Mouse (Mus musculus) urinary bladder, adult 2 months (tissue): ENCODE data around the gene Golgb1. TPM values are rescaled to one million over a fixed set of nuclear protein-coding genes. Genes with fewer than 3 reads are reported as not detected.

Source experiments
- DNase-seq: peaks from one replicate; pipeline ENCODE4 v3.0.0; 2022; ENCODE audit warnings: low spot score
- polyA plus RNA-seq: library from polyadenylated mRNA; depleted of rRNA; stranded (reverse); fragments of >200 nt; gene quantifications from 2 replicates; pipeline ENCODE4 v1.2.3, GENCODE M21; 2012; rRNA removed

The Golgb1 gene
- polyA plus RNA-seq, 1 experiment = 61.2 TPM

- DNase-seq = no peak
Measured at GRCm38 (mm10) chr16:36943591-36943990, 68.7 kb downstream of the Golgb1 start.

DNA sequence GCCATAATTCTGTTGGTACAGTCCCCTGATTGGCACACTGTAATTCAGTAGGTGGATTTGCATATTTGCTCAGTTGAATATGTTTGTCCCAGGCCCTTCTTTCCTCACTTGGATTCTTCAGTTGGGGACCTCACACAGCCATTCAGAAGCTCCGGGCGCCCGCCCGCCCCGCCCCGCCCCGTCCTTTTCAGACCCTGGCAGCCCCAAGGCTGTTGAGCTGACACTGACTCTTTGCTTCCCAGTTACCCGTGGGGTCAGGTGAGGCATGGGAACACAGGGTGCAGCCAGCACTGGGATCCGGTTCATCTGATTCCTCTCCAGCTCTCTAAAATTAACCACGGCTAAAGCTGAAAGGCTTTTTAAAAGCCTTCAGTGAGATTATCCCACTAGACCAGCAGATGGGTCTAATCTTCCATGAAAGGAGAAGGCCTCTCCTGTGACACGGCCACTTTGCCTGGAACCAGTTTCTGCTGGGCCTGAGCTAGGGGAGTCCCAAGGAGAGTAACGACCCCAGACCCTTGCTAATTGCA, 70.0 kb downstream of the Golgb1 start:
- DNase-seq = no peak

DNA sequence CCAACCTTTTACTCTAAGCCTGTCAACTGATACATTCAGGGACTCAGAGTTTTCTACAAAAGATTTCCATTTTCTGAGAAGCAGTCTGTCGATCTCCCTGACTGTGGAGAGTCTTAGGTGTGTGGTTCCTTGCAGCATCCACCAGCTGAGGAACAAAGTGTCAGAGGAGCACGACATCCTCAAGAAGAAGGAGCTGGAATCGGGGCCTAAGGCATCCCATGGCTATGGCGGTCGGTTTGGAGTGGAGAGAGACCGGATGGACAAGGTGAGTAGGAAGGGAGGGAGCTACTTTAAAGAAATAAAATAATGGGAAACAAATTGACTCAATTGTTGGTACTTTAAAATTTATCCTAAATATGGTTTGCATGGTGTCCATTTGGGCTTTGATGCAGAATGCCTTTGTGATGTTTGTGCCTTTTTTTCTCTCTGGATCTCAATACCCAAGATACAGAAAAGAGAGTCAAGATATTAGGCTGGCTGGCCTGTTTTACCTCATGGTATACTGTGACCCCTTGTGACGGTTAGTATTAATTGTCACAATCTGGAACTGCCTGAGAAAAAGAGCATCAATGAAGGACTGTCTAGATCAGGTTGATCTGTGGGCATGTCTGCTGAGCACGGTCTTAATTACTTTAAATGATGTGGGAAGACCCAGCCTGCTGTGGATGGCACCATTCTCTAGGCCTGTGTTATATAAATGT, 71.7 kb downstream of the Golgb1 start:
- no peak for DNase-seq

GRCm38 (mm10) chr16:36947646-36948197, 72.8 kb downstream of the Golgb1 start:
- no peak for DNase-seq

- no peak for DNase-seq
Measured at GRCm38 (mm10) chr16:36949614-36950336, 74.8 kb downstream of the Golgb1 start.

DNA sequence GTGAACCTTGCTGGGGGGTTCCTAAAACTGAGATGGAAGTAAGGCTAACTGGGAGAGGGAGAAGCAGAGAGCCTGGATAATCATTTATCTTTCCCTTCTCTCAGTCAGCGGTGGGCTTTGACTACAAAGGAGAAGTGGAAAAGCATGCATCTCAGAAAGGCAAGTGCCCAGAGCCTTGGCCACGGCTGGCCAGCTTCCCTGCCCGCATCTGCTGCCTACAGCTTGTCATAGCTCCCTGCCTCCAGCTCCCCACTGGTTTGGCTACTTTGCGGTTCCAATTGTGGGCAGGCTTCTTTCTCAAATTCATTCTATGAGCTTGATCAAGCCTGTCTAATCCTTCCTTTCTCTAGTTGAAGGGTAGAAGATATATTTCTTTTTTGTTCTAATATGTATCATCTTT, 76.1 kb downstream of the Golgb1 start:
- DNase-seq = no peak

DNA sequence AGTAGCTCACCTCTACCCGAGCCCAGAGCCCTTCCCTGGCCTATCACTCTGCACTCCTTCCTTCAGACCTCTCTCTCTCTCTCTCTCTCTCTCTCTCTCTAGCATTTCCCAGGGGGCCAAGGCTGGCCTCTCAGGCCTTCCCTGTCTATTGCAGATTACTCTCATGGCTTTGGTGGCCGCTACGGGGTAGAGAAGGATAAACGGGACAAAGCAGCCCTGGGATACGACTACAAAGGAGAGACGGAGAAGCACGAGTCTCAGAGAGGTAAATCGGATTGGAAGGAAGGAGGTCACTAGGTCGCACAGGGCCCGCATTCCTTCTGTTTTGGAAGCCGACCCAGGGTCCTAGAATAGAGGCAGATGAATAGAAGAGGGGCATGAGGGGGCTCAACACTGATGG, 80.2 kb downstream of the Golgb1 start:
- no peak for DNase-seq

DNA sequence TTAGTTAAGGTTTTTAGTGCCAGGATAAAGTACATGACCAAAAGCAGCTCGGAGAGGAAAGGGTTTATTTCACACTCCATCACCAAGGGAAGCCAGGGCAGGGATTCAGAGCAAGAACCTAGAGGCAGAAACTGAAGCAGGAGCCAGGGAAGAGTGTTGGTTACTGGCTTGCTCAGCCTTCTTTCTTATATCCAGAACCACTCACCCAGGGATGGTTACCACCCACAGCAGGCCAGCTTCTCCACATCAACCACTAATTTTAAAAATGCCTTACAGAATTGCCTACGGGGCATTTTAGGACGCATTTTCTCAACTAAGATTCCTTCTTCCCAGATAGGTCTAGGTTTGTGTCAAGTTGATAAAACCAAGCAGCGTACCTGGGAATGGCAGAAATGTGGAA, 88.5 kb downstream of the Golgb1 start:
- no peak for DNase-seq

GRCm38 (mm10) chr16:36979127-36979526, 104.2 kb downstream of the Golgb1 start:
- DNase-seq = no peak

Other genes starting within 250 kb of the Golgb1 start
- 3.9 and 5.1 TPM in 2 replicates for gene Cd86, start 209.1 kb upstream of the Golgb1 start, polyA plus RNA-seq
- 37.2 and 43.2 TPM in 2 replicates for gene Ildr1, start 181.2 kb upstream of the Golgb1 start, polyA plus RNA-seq
- 1.6 and 6.5 TPM in 2 replicates for gene Slc15a2, start 90.2 kb upstream of the Golgb1 start, polyA plus RNA-seq
- gene Iqcb1, start 46.8 kb upstream of the Golgb1 start, polyA plus RNA-seq = 17.0 and 17.2 TPM in 2 replicates
- 6.3 and 7.0 TPM in 2 replicates for gene Eaf2, start 137 bp upstream of the Golgb1 start, polyA plus RNA-seq
- gene Hcls1, start 59.8 kb downstream of the Golgb1 start, polyA plus RNA-seq = 13.8 and 14.3 TPM in 2 replicates
- 0.01 TPM in 1 of 2 replicates, not detected in the other for gene Fbxo40, start 115.3 kb downstream of the Golgb1 start, polyA plus RNA-seq
- gene Polq, start 136.6 kb downstream of the Golgb1 start, polyA plus RNA-seq = 0.51 and 0.66 TPM in 2 replicates